Mouse (Mus musculus) spleen, embryonic (tissue): ENCODE results near the gene Hmgcs1.
"Not testable (repeated sequence)": the region's sequence is repeated elsewhere in the genome, so short reads cannot be mapped to it uniquely, and the experiment has no call there.

Source experiments
- CTCF ChIA-PET: fragments of 350-600 bp; sonication (Branson Sonifier 250); formaldehyde crosslinking; loops from one replicate; lab custom pipeline; 2022; lab: Charles Lee

Hmgcs1 gene

DNA sequence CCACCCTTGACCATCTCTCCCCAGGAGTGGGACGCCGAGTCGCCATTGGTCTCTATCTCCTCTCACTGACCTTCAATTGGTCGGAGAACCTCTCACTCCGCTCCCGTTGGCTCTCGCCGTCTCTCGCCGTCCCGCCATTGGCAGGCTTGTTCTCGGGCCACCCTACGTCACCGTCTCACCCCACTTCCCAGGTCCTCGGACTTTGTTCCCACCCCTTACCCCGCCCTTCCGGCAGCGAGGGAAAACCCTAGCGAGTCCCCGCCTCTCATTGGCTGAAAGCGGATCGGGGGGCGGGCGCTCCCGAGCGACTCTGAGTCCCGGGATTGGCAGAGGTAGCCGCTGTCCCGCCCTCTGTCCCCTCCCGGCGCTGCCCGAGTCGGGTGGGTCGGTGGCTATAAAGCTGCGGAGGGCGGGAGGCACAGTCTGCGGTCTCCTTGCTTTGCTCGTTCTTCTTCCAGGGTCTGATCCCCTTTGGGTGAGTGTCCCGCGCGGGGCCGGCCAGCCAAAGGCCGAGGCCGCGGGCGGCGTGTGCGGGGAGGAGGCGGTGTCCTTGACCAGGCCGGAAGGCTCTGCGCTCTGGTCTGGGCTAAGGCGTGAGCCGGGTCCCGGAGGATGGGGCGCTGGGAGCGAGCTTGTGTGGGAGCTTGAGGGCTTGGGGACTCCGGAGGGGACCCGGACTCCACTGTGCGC is at the start of gene Hmgcs1:
Hmgcs1 (plus strand) TSS at position 341 of the 690 bp plus-strand sequence.
- CTCF ChIA-PET, result no interaction called here

DNA sequence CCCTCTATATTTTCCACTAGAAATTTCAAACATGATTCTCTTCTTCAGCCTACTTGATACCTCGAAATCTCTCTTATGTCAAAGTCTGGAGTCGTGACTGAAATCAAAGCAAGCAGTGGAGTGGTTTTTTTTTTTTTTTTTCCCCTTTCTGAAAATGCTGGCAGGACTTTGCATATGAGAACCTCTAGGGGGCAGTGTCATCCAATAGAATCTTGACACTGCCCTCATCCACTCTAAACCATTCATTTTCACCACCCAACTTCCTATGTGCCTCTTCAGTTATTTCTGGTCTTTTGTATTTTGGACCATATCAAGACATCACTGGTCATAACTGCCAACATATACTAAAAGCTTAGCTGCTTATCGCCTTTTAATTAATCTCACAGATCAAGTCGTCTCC is 49.7 kb upstream of the Hmgcs1 start:
- CTCF ChIA-PET, result no interaction called here

DNA sequence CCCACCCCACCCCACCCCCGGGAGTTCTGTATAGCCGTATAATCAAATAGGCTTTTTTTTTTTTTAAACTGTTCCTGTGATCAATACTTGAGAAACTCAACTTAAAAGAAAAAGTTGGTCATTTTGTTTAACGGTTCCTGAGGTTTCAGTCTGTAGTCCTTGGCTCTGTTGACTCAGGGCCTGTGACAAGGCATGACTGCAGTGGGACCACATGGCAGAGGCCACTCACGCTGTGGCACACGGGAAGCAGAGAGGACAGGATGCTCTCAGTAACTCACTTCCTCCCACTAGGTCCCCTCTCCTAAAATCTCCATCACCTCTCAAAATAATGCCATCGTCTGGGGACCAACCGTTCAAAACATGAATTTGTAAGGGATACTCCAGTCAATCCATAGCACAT is 49.0 kb upstream of the Hmgcs1 start:
- CTCF ChIA-PET, result no interaction called here

DNA sequence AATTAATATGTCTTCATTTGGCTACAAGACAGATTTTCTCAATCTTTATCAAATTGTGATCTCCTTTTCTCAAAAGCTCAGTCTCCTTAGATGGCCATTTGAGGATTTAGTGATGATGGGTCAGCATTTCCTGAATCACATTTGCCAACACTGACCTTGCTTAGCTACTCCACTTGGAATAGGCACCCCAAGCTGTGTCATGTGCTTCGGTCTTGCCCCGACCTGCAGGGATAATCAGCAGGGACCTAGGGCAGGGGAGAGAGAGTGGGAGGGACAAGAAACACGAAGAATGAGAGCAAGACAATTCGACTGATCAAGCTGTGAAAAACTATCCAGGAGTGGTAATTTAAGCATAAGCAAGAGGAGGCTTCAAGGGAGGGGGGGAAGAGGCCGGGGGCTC is 45.4 kb upstream of the Hmgcs1 start:
- CTCF ChIA-PET, result no interaction called here

DNA sequence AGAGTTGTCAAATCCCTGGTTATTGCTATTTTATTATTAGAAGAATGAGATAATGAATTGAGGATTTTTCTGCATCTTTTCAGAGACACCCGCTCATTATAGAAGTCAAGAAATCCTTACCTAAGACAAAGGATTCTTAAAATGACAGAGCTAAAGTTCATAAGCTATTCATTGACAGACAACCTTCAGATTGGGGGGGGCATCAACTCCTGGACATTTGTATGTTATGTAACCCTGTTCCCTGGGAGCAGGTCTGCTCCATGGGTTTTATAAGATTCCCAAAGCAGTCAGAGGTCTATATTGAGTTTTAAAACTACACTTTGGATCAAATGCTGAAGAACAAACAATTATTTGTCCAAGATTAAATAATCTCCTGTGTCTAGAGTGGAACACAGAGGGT is 43.7 kb upstream of the Hmgcs1 start:
- CTCF ChIA-PET, result no interaction called here

DNA sequence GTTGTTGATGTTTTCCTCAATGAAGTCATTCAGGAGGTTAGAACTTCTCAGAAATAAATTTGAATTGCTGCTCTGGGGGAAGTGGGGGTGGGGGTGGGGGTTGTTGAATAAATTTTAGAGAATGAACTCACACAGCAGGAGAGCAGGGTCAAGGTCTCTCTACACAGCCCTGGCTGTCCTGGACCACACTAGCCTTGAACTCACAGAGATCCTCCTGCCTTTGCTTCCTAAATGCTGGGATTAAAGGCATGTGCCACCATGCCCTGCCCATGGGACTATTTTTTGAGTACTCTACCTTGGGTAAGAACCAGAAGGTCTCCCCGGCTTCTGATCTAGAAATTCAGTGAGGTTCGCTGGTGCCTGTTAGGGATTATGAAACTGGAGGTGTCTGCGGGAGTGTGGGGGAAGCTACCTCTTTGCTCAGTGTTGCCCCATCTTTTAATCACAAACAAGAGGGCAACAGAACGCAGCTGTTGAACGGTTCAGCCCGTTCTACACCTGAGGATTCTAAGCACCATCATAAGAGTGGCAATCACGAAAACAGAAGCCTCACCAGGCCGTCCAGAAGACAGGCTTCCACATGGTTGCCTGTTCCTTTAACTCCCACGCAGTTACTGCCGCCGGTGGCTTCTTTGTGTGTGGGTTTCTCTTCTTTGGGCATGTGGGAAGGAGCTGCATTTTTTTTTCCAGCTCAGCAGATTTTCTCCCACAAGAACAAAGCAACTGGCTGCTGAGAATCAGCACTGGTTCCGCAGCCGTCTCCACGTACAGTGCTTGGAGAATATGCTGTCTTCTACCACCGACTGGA is 41.1 kb upstream of the Hmgcs1 start:
- CTCF ChIA-PET, result interaction anchor here (0.5 kb wide), 1 partner anchor 45 kb away, joined by 6 read pairs; no protein-coding TSS in a partner anchor

DNA sequence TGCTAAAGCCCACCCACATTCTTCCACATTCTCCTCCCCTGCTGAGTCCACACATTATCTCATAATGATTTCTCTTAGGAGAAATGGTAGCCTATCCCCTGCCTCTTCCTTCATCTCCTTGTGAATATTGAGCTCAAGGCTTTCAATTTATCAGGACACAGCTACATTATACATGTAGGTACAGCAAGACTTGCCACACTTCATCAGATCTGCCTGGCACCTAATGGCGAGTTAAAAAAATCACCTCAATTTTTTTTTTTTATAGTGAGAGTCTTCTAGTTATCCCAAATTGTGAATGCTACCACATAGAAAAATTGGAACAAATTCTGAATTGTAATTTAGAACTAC is 40.5 kb upstream of the Hmgcs1 start:
- CTCF ChIA-PET, result no interaction called here

DNA sequence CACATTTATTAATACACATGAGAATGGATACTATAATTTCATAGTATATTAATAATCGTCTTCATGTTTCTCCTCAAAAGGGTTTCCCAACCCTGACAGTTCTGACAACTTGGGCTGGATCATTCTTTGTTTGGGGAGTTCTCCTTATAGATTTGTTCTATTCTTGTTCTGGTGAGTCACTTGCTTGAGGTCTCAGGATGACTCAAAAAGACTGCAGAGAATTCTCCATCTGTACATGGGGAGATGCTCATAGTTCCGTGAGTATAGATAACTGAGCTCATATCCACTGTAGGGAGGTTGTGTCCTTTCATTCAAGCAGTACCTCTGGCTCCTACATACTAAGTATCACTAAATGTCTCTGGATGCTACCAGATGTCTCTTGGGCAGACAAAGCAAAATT is 35.4 kb upstream of the Hmgcs1 start:
- CTCF ChIA-PET, result no interaction called here

DNA sequence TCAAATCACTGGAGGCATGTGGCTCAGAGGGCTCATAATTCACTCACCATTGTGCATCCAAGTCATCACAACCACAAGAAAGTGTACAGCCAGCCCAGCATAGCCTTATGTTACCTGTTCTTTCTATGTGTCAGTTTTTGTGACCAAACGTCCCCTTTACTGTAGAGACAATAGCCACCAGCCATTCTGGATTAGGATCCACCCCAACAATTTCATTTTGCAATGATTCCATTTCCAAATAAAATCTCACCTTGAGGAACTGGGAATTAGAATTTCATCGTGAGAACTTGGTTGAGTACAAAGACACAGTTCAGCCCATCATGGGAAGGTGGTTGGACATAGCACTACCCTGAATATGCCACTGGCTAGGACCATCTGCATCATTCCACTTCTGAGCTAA is 33.9 kb upstream of the Hmgcs1 start:
- CTCF ChIA-PET, result no interaction called here

DNA sequence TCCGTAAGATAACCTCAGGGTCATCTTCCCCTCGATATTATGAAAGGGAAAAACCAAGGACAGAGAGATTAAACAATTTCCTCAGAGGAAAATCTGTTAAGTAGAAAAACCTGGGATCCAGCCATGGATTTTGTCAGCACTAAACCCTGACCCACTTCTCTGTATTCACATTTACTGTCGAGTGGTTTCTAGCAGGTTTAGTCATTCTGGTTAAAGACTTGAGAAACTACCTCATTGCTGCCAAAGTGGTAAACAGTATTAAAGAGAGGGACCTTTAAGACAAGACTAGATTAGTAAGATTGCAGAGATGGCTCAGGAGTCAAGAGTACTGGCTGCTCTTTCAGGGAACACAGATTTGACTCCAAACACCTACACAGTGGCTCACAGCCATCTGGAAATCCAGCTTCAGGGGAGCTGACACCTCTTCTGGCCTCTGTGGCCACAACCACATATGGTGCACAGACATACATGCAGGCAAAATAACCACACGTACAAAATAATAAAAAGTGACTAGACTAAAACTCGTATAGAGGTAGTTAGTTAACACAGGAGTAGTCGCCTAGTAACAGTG is 33.2 kb upstream of the Hmgcs1 start:
- CTCF ChIA-PET, result no interaction called here

DNA sequence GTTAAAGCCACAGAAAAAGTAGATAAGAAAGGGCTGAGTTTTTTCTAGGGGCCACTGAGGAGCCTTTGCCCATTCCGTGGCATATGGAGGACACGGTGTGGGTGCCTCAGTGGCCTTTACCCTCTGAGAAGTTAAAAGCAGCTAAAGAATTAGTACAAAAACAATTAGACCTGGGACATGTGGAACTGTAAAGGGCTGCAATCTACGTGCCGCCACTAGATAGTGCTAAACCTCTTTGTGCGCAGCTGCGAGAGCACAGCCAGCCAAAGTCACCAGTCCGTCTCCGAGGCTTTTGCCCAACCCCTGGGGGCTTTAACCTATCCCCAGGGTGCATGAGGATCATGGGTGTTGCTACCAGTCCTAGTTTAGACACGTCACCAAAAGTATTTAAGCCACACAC is 28.8 kb upstream of the Hmgcs1 start:
- CTCF ChIA-PET, result not testable (repeated sequence)

DNA sequence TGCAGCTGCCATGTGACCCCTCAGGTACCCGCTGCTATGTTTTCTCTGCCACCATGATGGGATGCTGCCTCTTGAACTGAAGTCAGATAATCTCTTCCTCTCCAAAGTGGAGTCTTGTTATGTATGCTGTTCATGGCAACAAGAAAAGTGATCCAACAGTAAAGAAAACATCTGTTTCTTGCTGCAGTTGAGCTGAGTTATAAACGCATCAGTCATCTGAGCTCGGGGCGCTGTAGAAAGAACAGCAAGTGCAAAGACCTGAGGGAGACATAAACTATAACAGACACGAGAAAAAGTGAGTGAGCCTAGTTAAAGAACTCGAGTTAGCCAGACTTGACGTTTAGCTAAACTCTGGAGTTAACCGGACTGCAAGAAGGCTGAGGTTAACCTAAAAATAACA is 11.4 kb upstream of the Hmgcs1 start:
- CTCF ChIA-PET, result interaction anchor here (0.6 kb wide), 1 partner anchor 199 kb away, joined by 3 read pairs; no protein-coding TSS in a partner anchor

DNA sequence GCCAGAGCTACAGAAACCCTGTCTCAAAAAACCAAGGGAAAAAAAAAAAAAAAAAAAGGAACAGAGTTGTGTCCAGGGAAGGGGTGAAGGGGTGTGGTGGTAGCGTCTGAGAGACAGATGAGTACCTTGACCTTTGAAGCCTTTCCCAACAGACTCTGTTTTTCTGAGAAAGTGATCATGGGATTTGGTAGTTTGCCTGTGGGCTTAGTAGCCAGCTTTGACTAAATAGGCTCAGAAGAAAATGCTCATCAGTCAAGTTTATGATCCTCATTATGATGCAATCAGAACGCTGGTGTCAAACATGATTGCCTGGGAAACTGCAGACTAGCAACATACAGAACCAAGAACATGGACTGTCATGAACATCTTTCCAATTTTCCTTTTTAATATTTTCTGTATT is 10.5 kb upstream of the Hmgcs1 start:
- CTCF ChIA-PET, result no interaction called here

DNA sequence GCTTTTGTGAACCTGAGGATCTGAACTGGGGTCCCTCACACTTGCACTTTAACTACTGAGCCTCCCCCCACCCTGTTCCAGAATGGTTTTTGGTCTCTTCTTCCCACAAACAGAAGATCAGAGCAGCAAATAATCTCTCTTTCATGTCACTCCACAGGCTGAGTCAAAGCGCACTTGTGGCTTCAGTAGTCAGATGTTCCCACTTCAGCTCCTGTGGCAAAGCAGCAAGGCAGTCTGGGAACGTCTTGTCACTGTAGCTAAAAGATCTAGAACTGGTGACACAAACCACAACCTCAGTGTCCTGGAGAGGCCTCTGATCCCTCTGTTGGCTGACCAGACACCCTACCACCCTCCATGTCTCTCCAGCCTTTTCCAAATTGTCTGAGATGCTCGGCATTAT is 9.0 kb upstream of the Hmgcs1 start:
- CTCF ChIA-PET, result no interaction called here

DNA sequence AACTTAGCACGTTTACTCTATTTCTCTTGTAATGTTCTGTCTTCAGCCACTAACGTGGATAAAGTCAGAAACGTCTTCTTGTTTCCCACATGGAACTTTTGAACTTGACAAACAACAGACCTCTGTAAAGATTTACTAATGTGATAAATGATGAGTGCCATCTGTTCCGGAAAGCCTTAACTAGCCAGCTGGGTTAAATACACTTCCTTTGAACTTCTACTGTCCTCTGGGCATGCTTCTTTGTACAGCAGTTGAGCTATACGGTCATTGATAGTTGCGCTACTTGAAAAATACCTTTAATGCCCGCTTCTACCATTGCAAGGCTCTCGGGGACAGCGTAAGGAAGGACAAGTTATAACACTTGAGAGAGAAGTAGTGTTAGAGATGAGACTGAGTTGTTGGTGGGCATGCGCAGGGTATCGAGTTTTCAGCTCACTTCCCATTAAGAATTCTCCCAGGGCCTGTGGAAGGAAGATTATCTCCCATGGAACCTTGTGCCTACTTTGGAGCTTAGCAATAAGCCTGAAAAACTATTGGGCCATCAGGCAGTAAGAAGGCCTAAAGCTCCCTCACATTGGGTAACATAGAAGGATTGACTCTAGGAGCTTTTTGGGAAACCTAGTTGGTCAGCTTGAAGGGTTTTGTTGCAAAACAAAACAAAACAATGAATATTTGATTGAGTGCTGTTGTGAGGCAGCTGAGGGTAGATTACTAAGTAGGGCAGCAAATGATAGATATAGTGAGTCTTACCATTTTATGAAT is 5.6 kb upstream of the Hmgcs1 start:
- CTCF ChIA-PET, result no interaction called here

DNA sequence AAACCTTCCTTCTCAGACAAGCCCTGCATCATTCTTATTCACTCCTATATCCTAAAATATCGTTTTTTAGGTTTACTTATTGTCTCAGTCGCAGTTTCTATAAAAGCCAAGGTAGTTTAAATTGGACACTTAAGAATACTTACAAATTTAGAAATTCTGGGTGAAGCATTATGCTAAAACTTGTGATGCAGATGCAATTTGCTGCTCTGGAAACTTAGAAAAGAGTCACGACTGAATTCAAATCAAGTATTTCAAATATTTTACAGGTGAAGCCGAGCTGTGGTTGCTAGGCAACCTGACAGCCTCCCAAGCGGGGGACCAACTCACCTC is 505 bp upstream of the Hmgcs1 start:
- CTCF ChIA-PET, result no interaction called here

DNA sequence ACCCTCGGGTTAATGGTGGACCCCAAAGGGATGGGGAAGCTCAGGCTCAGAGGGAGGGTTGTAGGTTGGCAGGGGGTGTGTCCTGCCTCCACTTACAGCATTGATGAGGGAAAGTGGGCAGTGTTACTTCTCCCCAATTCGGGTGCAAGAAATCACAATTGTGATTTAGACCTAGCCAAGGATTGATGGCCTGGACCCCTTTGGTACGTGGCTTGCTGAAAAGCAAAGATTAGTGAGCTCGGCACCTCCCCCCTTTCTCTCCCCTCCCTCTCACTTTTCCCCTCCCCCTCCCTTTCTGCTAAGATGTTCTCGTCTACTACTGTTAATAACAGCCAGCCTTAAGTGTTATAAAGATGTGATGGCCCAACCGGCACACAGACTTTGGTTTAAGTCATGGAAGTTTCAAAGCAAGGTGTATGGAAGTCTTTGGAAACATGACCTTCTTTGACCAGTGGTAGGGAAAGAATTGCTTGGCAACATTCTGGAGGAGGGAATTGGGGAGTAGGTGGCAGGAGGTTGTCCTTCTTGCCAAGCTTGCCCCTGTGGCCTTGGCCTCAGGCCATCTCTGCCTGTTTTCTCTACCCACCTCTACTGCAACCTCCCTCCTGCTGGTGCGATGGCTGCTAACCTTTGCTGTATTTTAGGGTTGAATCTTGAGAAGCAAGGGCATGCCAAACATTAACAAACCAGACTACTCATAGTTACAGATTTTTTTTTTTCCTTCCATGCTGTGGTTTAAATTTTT is 869 bp downstream of the Hmgcs1 start:
- CTCF ChIA-PET, result no interaction called here

DNA sequence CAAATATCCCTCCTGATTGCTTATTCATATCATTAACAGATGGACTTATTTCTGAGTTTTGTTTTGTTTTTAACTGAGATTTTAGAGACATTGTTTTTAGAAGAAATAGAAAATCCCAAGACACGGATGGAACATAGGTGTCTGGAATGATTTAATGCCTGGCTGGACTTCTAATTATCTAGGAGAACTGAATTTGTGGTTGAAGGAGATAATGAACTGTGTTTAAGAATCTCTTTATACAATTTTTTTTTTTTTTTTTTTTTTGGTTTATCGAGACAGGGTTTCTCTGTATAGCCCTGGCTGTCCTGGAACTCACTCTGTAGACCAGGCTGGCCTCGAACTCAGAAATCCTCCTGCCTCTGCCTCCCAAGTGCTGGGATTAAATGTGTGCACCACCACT is 1.8 kb downstream of the Hmgcs1 start:
- CTCF ChIA-PET, result not testable (repeated sequence)

DNA sequence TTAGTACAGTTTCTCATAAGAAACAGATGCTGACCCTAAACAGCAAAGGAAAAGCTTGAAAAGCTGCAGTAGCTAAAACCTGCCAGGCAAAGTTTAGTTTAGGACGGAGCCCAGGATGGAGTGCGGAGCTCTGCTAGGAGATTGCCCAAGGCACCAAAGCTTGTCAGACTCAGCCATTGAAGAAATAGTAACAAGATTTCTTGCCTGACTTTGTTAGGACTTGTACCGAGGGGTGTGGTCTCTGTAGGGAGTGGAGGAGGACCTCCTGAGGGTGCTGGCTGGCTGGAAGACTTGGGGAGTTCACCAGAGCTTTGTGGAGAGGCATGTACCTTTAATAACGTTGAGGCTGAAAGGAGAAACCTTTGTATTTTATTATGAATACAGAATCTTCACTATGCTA is 5.5 kb downstream of the Hmgcs1 start:
- CTCF ChIA-PET, result no interaction called here

DNA sequence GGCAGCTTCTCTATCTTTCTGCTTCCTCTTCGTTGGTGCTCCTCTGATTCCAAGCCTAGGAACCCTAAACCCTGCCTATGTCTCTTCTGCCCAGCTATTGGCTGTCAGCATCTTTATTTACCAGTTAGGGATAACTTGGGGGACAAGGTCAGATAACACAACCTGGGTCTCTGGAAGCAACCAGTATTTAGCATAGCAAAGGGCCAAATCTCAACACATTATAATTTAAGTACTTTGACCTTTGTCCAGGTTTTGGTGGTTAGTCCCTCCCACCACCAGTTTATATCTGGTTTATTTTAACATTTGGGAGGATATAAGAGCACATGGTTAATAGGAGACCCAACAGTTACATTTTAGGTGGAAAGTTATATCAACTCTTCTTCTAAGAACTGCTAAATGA is 6.3 kb downstream of the Hmgcs1 start:
- CTCF ChIA-PET, result no interaction called here

DNA sequence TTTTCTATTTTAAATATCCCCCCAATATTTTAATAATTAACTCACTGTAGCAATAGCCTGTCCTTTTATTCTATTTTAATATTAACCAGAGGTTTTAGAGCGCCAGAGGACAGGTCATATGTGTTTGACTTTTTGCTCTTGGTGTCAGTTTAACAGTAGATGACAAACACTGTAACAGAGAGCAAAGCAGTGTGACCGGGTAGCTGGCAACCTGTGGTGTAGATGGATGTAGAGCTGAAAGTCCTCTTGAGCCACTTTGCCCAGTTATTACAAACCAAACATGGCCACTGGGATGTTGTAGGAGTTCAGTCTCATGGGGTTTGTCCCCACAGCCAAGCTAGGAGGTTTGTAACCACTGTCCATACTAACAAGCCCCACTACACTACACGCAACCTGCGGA is 8.3 kb downstream of the Hmgcs1 start:
- CTCF ChIA-PET, result no interaction called here

DNA sequence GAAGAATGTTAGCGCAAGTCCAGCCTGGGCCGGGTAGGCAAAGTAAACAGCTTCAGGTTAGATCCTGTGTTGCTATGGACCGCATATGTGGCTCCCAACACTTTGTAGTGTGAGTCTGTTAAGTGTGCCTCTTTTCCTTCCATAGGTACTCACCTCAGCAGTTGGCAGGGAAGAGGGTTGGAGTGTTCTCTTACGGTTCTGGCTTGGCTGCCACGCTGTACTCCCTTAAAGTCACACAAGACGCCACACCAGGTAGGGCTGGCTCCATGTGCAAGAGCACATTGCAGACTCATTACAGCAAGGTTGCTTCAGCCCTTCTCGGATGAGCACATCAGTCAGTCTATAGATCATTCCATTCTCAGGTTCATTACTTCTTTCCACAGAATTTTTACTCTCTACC is 14.1 kb downstream of the Hmgcs1 start:
- CTCF ChIA-PET, result no interaction called here
